Mouse (Mus musculus) erythroblast, embryonic 14.5 days (primary cell): Measurements from ENCODE around the gene Tmem220.

Experiments used
- GATA1 ChIP-seq: IDR thresholded peaks from 2 replicates; pipeline ENCODE4 v1.6.1; 2012; ENCODE audit warnings: low read length, inconsistent platforms, mixed read lengths
- TAL1 ChIP-seq: IDR thresholded peaks from 3 replicates; pipeline ENCODE4 v1.6.1; 2012; ENCODE audit warnings: low read length, inconsistent platforms, mixed read lengths

DNA sequence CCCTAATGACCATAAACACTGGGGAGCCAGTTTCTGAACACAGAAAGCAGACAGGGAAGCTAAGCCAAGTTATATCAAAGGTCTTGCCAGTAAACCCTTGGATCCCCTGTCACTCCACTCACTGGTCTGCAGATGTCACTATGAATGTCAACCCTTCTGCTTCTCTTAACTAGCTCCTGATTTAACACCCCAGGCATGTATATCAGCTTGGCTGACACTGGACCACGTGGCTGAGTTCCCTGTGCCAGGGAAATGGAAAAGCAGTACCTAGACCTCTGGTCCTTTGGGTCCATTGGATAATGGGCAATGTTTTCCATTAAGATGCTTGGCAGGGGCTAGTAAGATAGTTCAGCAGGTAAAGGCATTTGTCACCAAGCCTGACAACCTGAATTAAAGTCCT, 31.3 kb upstream of the Tmem220 start:
- TF ChIP-seq GATA1: no peak
- no peak for TF ChIP-seq TAL1
